Mouse (Mus musculus) cerebellum, adult 2 months (tissue): ENCODE data around the gene Rpl18a.

ENCODE experiments used
- CTCF ChIP-seq: fragments of 200-500 bp; IDR thresholded peaks from 2 replicates; pipeline ENCODE4 v1.5.1; 2011; ENCODE audit warnings: low read depth, mild to moderate bottlenecking, control low read depth, low read length, moderate library complexity, borderline replicate concordance; ENCODE audit not compliant: insufficient read depth
- POLR2A ChIP-seq: fragments of 200-500 bp; IDR thresholded peaks from 2 replicates; pipeline ENCODE4 v1.6.1; 2011; ENCODE audit warnings: low read length, control low read depth, borderline replicate concordance; ENCODE audit not compliant: insufficient read depth

GRCm38 (mm10) chr8:70862824-70863641 is 34.2 kb downstream of the Rpl18a start, which contains the start of gene Kcnn1:
- TF ChIP-seq POLR2A (no peak), CTCF (no peak)
